Mouse (Mus musculus) kidney, adult 2 months (tissue): ENCODE measurements around the gene Abcg1. TPM values are rescaled to one million over a fixed set of nuclear protein-coding genes. Genes with fewer than 3 reads are reported as not detected.

Source experiments
- DNase-seq: peaks from one replicate; pipeline ENCODE4 v3.0.0; 2021
- H3K27ac ChIP-seq: fragments of 200-500 bp; 2 replicates; pipeline ENCODE4 v1.5.1; 2012; ENCODE audit warnings: low read depth, low read length, control low read depth, inconsistent platforms; ENCODE audit not compliant: insufficient read depth
- H3K27me3 ChIP-seq: fragments of 200-500 bp; replicated peaks from 2 replicates; pipeline ENCODE4 v1.6.1; 2012; ENCODE audit warnings: mild to moderate bottlenecking, moderate library complexity, low read length, inconsistent platforms; ENCODE audit not compliant: control insufficient read depth, insufficient read depth
- H3K36me3 ChIP-seq: fragments of 200-500 bp; 2 replicates; pipeline ENCODE4 v1.6.1; 2012; ENCODE audit warnings: mild to moderate bottlenecking, moderate library complexity, low read length, inconsistent platforms; ENCODE audit not compliant: control insufficient read depth, insufficient read depth
- H3K4me1 ChIP-seq: fragments of 200-500 bp; 2 replicates; pipeline ENCODE4 v1.6.1; 2011; ENCODE audit warnings: low read length; ENCODE audit not compliant: control insufficient read depth, insufficient read depth
- H3K4me3 ChIP-seq: fragments of 200-500 bp; 2 replicates; pipeline ENCODE4 v1.5.1; 2011; ENCODE audit warnings: mild to moderate bottlenecking, low read depth, low read length, control low read depth; ENCODE audit not compliant: insufficient read depth
- CTCF ChIP-seq: fragments of 200-500 bp; conservative IDR thresholded peaks from 2 replicates; pipeline ENCODE4 v1.5.1; 2011; ENCODE audit warnings: low read depth, mild to moderate bottlenecking, control low read depth, low read length, moderate library complexity, mixed read lengths; ENCODE audit not compliant: insufficient read depth, insufficient read length
- POLR2A ChIP-seq: fragments of 200-500 bp; IDR thresholded peaks from one replicate; pipeline ENCODE4 v1.6.1; 2011; ENCODE audit warnings: low read depth, low read length, control low read depth
- WGBS: fragments of 180-500 bp; shearing (Covaris S2); methylation state at CpG from one replicate; pipeline ENCODE4 v1.1.7; 2018; 5-methylcytosine and 5-hydroxymethylcytosine counted together
- polyA plus RNA-seq: library from polyadenylated mRNA; depleted of rRNA; stranded (reverse); fragments of >200 nt; gene quantifications from 2 replicates; pipeline ENCODE4 v1.2.3, GENCODE M21; 2012; rRNA removed

The Abcg1 gene
- polyA plus RNA-seq, 1 experiment: 8.2 TPM

GRCm38 (mm10) chr17:31165127-31165526, 107.7 kb downstream of the Abcg1 start, which contains the start of gene Tff1:
Gene Tff1, minus strand, starts transcription at chr17:31165277.
- Histone ChIP-seq H3K4me3 (no peak within 1 kb of the TSS), H3K4me1 (peaks cover 7% of the 10 kb centered on the region; the same call in 1 of the 2 replicates), H3K27ac (no peak within 1 kb of the TSS), H3K36me3 (no peaks in the 10 kb centered on the region), H3K27me3 (no peaks in the 10 kb centered on the region)
- DNase-seq: no peak
- no peak for TF ChIP-seq CTCF
- no peak for TF ChIP-seq POLR2A
- WGBS: 82% methylated on average over 6 of the region's 6 CpGs

Other genes starting within 250 kb of the Abcg1 start
- gene Glp1r, start 155.9 kb upstream of the Abcg1 start, polyA plus RNA-seq: 0.27 and 0.48 TPM in 2 replicates
- gene Umodl1, start 103.0 kb upstream of the Abcg1 start, polyA plus RNA-seq: not detected in 2 replicates
- gene Tff3, start 72.0 kb downstream of the Abcg1 start, polyA plus RNA-seq: not detected in 2 replicates
- 0.20 TPM in 1 of 2 replicates, not detected in the other for gene Tff2, start 86.6 kb downstream of the Abcg1 start, polyA plus RNA-seq
- gene Tff1, start 107.6 kb downstream of the Abcg1 start, polyA plus RNA-seq: 0.31 TPM in 1 of 2 replicates, not detected in the other
- gene Tmprss3, start 141.3 kb downstream of the Abcg1 start, polyA plus RNA-seq: 0.03 TPM in 1 of 2 replicates, not detected in the other
- 0.15 and 1.6 TPM in 2 replicates for gene Ubash3a, start 150.2 kb downstream of the Abcg1 start, polyA plus RNA-seq
- gene Rsph1, start 219.7 kb downstream of the Abcg1 start, polyA plus RNA-seq: 0.73 and 1.1 TPM in 2 replicates
- 6.3 and 6.5 TPM in 2 replicates for gene Slc37a1, start 229.1 kb downstream of the Abcg1 start, polyA plus RNA-seq